Mouse (Mus musculus) kidney, postnatal 0 days (tissue): ENCODE data around the gene Cops7b. TPM values are rescaled to one million over a fixed set of nuclear protein-coding genes. Genes with fewer than 3 reads are reported as not detected.
A peak's percentile ranks its signal among the peaks of the same experiment; 100 is the strongest.

Experiments
- ATAC-seq: fragments of 200-750 bp; cut with Nextera tagmentation; replicated peaks from 2 replicates; pipeline ENCODE4 v1.8.0; 2017; ENCODE audit warnings: low read depth, moderate number of reproducible peaks, moderate TSS enrichment, moderate library complexity; ENCODE audit not compliant: low FRiP score
- DNase-seq: peaks from one replicate; pipeline ENCODE4 v3.0.0-alpha.2; 2016; ENCODE audit warnings: low spot score
- H3K27ac ChIP-seq: fragments of 300-500 bp; sonication (generic); 2 replicates; pipeline ENCODE4 v1.5.1; 2014; ENCODE audit warnings: mild to moderate bottlenecking
- H3K27me3 ChIP-seq: fragments of 300-500 bp; sonication (generic); 2 replicates; pipeline ENCODE4 v1.6.1; 2014; ENCODE audit warnings: low read length, mixed read lengths; ENCODE audit not compliant: insufficient read depth
- H3K36me3 ChIP-seq: fragments of 300-500 bp; sonication (generic); 2 replicates; pipeline ENCODE4 v1.6.1; 2014; ENCODE audit warnings: low read length, mixed read lengths; ENCODE audit not compliant: insufficient read depth
- H3K4me1 ChIP-seq: fragments of 300-500 bp; sonication (generic); replicated peaks from 2 replicates; pipeline ENCODE4 v1.6.1; 2014; ENCODE audit warnings: antibody characterized with exemption, low read length, mixed read lengths; ENCODE audit not compliant: insufficient read depth
- H3K4me2 ChIP-seq: fragments of 300-500 bp; sonication (generic); 2 replicates; pipeline ENCODE4 v1.6.1; 2014; ENCODE audit warnings: mild to moderate bottlenecking, low read length, moderate library complexity, mixed read lengths
- H3K4me3 ChIP-seq: fragments of 300-500 bp; sonication (generic); replicated peaks from 2 replicates; pipeline ENCODE4 v1.5.1; 2014; ENCODE audit warnings: low read depth, low read length
- H3K9ac ChIP-seq: fragments of 300-500 bp; sonication (generic); 2 replicates; pipeline ENCODE4 v1.6.1; 2014; ENCODE audit warnings: low read depth, low read length
- H3K9me3 ChIP-seq: fragments of 300-500 bp; sonication (generic); replicated peaks from 2 replicates; pipeline ENCODE4 v1.6.1; 2016; ENCODE audit warnings: low read length, inconsistent platforms, mixed read lengths
- CTCF ChIP-seq: IDR thresholded peaks from 2 replicates; pipeline ENCODE4 v1.5.1; 2016; ENCODE audit warnings: antibody characterized with exemption, low read depth, mild to moderate bottlenecking, moderate library complexity
- WGBS: fragments of 180-500 bp; shearing (Covaris S2); extraction: QIAGEN DNeasy Blood & Tissue Kit; methylation state at CpG from one replicate; pipeline ENCODE4 v1.1.7; 2014; 5-methylcytosine and 5-hydroxymethylcytosine counted together
- polyA plus RNA-seq: library from polyadenylated mRNA; unstranded; fragments of >200 nt; fragmentation: Nextera tagmentation; extraction: Ambion mirVana; gene quantifications from 2 replicates; pipeline ENCODE4 v1.2.1, GENCODE M21; 2015

Gene Cops7b
- polyA plus RNA-seq, 1 experiment from 2014 or later, result 27.9 TPM

DNA sequence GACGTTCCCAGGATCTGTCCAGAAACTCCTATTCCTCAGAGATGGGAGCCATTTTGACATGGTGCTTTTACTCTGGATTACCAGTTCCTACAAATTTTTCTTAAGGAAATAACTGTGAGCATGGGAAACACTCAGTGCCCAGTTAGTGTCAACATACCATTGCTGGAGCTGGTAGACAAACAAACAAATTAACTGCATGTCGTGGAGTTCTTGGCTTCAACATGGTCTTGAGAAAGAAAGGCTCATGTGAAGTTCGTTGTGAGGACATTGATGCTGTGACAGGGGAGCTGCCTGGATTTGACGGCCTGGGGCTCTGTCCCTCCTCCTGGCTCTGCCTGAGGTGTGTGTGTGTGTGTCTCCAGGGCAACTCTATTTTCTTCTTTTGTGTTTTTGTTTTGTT lies 47.2 kb downstream of the Cops7b start:
- no peaks in the 10 kb centered on the region for H3K36me3 ChIP-seq
- WGBS, result 54% methylated on average over 4 of the region's 4 CpGs
- no peaks in the 10 kb centered on the region for H3K27me3 ChIP-seq
- no peak overlapping the region for H3K4me2 ChIP-seq
- no peak for ATAC-seq
- H3K4me1 ChIP-seq, result peaks cover 8% of the 10 kb centered on the region; the same call in 1 of the 2 replicates
- DNase-seq, result no peak
- TF ChIP-seq CTCF, result no peak
- H3K9me3 ChIP-seq, result no peaks in the 10 kb centered on the region
- H3K27ac ChIP-seq, result no peak overlapping the region
- H3K4me3 ChIP-seq, result no peak overlapping the region
- no peak overlapping the region for H3K9ac ChIP-seq

DNA sequence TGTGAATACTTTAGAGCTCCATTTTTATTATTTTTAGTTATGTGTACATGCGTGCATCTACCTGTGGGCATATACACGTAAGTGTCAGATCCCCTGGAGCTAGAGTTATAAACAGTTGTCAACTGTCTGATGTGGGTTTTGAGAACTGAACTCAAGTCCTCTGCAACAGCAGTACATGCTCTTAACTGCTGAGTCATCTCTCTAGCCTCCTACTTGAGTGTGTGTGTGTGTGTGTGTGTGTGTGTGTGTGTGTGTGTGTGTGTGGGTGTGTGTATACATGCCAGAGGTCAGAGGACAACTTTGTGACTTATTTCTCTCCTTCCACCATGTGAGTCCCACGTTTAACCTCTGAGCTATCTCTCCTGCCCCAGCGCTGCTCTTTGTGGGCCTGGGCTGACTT lies 47.8 kb downstream of the Cops7b start:
- Histone ChIP-seq H3K36me3 (no peaks in the 10 kb centered on the region), H3K9me3 (no peaks in the 10 kb centered on the region), H3K4me3 (no peak overlapping the region), H3K27ac (no peak overlapping the region), H3K4me1 (peaks cover 8% of the 10 kb centered on the region; the same call in 1 of the 2 replicates), H3K4me2 (no peak overlapping the region), H3K9ac (no peak overlapping the region), H3K27me3 (no peaks in the 10 kb centered on the region)
- no peak for TF ChIP-seq CTCF
- 73% methylated on average over 4 of the region's 4 CpGs for WGBS
- DNase-seq, result no peak
- ATAC-seq, result no peak

DNA sequence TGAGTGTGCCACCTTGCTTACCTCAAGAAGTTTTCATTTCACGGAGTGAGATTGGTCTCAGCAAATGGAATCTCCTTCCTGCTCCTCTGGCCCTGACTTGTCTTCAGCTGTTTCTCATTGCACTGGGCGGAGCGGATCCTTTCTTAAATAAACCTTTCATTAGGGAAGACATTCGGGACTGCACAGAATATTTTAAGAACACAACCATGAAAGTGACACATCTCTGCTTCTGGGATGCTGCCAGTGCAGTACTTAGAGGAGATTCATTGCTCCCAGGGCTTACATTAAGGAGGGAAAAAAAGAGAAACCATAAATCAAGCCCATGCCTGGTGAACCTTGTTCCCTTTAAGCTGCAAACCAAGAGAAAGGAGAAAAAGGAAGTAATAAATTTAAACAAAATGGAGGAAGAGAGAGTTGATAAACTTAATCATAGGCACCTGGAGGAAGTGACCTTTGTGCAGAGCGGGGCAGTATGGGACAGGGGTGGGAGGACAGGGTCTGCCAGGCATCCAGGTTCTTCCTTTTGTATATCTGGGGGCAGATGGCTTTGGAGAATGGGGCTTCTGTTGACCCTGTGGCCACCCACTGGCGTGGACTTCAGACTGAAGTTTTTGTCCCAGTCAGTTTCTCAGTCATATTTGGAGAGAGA lies 50.2 kb downstream of the Cops7b start:
- H3K27me3 ChIP-seq, result no peaks in the 10 kb centered on the region
- no peak overlapping the region for H3K27ac ChIP-seq
- H3K9ac ChIP-seq, result no peak overlapping the region
- H3K9me3 ChIP-seq, result no peaks in the 10 kb centered on the region
- 0 out of 2 replicates have a peak, but pooled peaks have one; percentile 23 for ATAC-seq
- no peak overlapping the region for H3K4me3 ChIP-seq
- TF ChIP-seq CTCF, result no peak
- no peak overlapping the region for H3K4me2 ChIP-seq
- H3K36me3 ChIP-seq, result no peaks in the 10 kb centered on the region
- DNase-seq, result peak; percentile 77
- WGBS, result 18% methylated on average over 6 of the region's 6 CpGs
- peaks cover 8% of the 10 kb centered on the region; the same call in 1 of the 2 replicates for H3K4me1 ChIP-seq

DNA sequence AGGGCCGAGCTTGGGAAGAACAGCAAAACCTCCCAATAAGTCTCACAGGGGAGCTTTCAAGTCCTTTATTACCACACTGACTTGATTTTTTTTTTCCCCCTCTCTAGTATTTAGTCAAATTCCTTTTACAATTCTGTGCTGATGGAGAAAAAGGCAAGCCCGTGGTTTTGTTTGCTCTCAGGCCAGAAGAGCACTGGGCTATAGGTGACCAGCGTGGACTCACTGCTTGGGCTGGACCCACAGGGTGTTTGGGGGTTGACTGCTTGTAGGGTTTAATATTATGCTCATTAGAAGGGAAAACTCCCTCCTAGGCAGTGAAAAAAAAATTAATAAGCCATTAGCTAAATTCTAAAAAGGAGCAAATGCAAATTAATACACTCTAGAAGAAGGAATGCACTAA lies 50.7 kb downstream of the Cops7b start:
- Histone ChIP-seq H3K27ac (no peak overlapping the region), H3K9me3 (no peaks in the 10 kb centered on the region), H3K4me2 (no peak overlapping the region), H3K27me3 (no peaks in the 10 kb centered on the region), H3K9ac (no peak overlapping the region), H3K4me1 (peaks cover 8% of the 10 kb centered on the region; the same call in 1 of the 2 replicates), H3K36me3 (no peaks in the 10 kb centered on the region), H3K4me3 (no peak overlapping the region)
- DNase-seq (no peak), ATAC-seq (no peak)
- 41% methylated on average over 3 of the region's 3 CpGs for WGBS
- no peak for TF ChIP-seq CTCF

DNA sequence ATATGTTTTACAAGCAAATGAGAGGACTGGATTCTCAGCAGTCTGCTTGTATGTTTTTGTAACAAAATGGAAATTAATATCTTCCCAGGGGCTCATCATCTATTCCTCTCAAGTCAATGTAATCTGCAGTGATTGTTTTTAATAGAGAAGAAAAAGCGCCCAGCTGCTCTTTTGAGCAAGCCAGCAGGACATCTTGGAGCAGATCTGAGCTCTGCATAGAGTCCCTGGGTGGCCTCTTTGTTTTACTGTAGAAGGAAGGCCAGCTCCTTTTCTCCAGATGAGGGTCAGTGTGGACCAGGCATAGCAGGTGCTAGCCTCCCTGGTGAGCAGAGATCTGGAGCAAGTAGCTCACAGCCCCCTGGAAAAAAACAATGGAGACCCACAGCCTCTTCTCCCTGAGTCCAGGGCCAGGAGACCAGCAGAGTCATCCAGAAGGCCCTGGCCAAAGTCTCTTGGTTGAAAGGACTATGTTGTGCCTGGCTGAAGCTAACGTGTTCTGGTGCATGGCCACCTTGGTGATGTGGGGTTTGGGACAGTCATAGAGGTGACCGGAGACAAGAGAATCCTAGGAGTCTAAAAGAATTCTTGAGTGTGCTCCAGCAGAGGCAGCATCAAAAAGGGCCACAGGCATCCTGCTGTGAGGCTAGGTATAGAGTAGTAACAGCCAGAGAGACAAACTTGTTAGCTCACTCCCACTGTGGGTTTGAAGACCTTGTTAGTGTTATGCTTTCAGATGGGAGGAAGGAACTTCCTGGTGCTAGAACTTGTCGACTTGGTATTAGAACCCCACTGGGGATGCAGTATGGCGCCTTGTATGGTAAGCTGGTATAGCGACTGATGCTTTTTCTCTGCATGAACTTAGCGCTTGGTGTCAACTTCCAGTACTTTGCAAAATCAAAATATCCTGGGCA lies 51.4 kb downstream of the Cops7b start:
- H3K27me3 ChIP-seq, result no peaks in the 10 kb centered on the region
- DNase-seq (no peak), ATAC-seq (no peak)
- TF ChIP-seq CTCF, result no peak
- H3K9ac ChIP-seq, result no peak overlapping the region
- H3K4me1 ChIP-seq, result peaks cover 8% of the 10 kb centered on the region; the same call in 1 of the 2 replicates
- no peaks in the 10 kb centered on the region for H3K36me3 ChIP-seq
- no peak overlapping the region for H3K4me2 ChIP-seq
- 77% methylated on average over 7 of the region's 7 CpGs for WGBS
- H3K27ac ChIP-seq, result no peak overlapping the region
- no peaks in the 10 kb centered on the region for H3K9me3 ChIP-seq
- no peak overlapping the region for H3K4me3 ChIP-seq

DNA sequence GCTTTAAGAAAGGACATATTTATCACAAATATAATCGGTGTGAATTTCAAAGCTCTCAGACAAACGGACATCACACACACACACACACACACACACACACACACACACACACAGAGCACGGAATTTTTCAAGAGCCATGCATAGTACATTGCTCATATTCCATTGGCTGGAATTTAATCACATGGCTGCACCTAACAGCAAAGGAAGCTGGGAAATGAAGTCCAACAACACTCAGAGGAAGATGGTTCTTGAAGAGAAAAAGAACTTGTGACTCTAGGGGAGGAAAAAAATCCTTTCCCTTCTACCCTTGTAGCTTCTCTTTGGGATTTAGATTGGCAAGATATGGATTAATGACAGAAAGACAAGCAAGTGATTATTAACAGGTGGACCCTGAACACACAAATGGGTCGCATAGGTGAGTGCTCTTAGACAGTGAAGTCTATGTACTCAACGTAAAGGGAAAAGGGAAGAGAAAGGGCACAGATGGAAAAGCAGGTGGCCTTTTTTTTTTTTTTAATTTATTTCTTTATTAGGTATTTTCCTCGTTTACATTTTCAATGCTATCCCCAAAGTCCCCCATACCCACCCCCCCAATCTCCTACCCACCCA lies 52.2 kb downstream of the Cops7b start:
- peak; percentile 66 for DNase-seq

More for the DNA sequence above, 52.2 kb downstream of the Cops7b start:
- Histone ChIP-seq H3K4me3 (no peak overlapping the region), H3K4me1 (peaks cover 8% of the 10 kb centered on the region; the same call in 1 of the 2 replicates), H3K9me3 (no peaks in the 10 kb centered on the region), H3K9ac (no peak overlapping the region), H3K27ac (no peak overlapping the region), H3K4me2 (no peak overlapping the region), H3K27me3 (no peaks in the 10 kb centered on the region), H3K36me3 (no peaks in the 10 kb centered on the region)
- WGBS, result 58% methylated on average over 6 of the region's 6 CpGs
- no peak for TF ChIP-seq CTCF
- ATAC-seq, result peak; percentile 69; the same call in 1 of the 2 replicates
